Mouse (Mus musculus) layer of hippocampus, adult 2 months (tissue): ENCODE data around the gene 1110002E22Rik. TPM values are rescaled to one million over a fixed set of nuclear protein-coding genes. Genes with fewer than 3 reads are reported as not detected.

Source experiments
- DNase-seq, 2 experiments: peaks; one replicate each; pipeline ENCODE4 v3.0.0; 2022; ENCODE audit warnings: low spot score in 2 of 2
- H3K27ac ChIP-seq: fragments of 200-600 bp; 2 replicates; pipeline ENCODE4 v1.8.1; 2022
- H3K4me3 ChIP-seq: fragments of 200-600 bp; 2 replicates; pipeline ENCODE4 v1.8.1; 2022; ENCODE audit warnings: mild to moderate bottlenecking
- CTCF ChIP-seq: fragments of 200-600 bp; conservative IDR thresholded peaks from 2 replicates; pipeline ENCODE4 v1.8.1; 2022; ENCODE audit warnings: antibody characterized with exemption, mild to moderate bottlenecking, moderate library complexity
- total RNA-seq, 2 experiments: library from RNA; stranded (reverse); gene quantifications; 2 replicates each; pipeline ENCODE4 v1.2.3; 2021

1110002E22Rik gene
- total RNA-seq, 2 experiments from 2014 or later: 2.2 to 2.5 TPM

- no peak for DNase-seq
- Histone ChIP-seq H3K27ac (peak overlapping the region; percentile 76), H3K4me3 (peak overlapping the region; percentile 15; the same call in 1 of the 2 replicates)
- TF ChIP-seq CTCF: no peak
These were observed 5.1 kb downstream of the 1110002E22Rik start for GRCm38 (mm10) chr3:138069756-138070511.

- peak overlapping the region; percentile 76; the same call in 1 of the 2 replicates for H3K27ac ChIP-seq
- H3K4me3 ChIP-seq: no peak overlapping the region
- DNase-seq: no peak
- TF ChIP-seq CTCF: no peak
These were observed 6.2 kb downstream of the 1110002E22Rik start for GRCm38 (mm10) chr3:138071004-138071403.

- no peak for DNase-seq
- TF ChIP-seq CTCF: no peak
- Histone ChIP-seq H3K27ac (no peak overlapping the region), H3K4me3 (peak overlapping the region; percentile 11; the same call in 1 of the 2 replicates)
These were observed 6.7 kb downstream of the 1110002E22Rik start for GRCm38 (mm10) chr3:138071476-138072073.

GRCm38 (mm10) chr3:138074214-138074613, 9.4 kb downstream of the 1110002E22Rik start:
- no peak for TF ChIP-seq CTCF
- no peak for DNase-seq
- Histone ChIP-seq H3K4me3 (no peak overlapping the region), H3K27ac (no peak overlapping the region)

- no peak for DNase-seq
- no peak overlapping the region for H3K4me3 ChIP-seq
- no peak overlapping the region for H3K27ac ChIP-seq
- no peak for TF ChIP-seq CTCF
These were observed 10.4 kb downstream of the 1110002E22Rik start for GRCm38 (mm10) chr3:138075209-138075608.

- Histone ChIP-seq H3K27ac (peak overlapping the region; percentile 75), H3K4me3 (peak overlapping the region; percentile 2; the same call in 1 of the 2 replicates)
- DNase-seq: no peak
- TF ChIP-seq CTCF: no peak
These were observed 12.9 kb downstream of the 1110002E22Rik start for GRCm38 (mm10) chr3:138077476-138078340.

GRCm38 (mm10) chr3:138078701-138079100, 13.8 kb downstream of the 1110002E22Rik start:
- no peak for DNase-seq
- no peak for TF ChIP-seq CTCF
- Histone ChIP-seq H3K4me3 (no peak overlapping the region), H3K27ac (peak overlapping the region; percentile 75)

- H3K27ac ChIP-seq: 0 out of 2 replicates have a peak overlapping the region, but pooled peaks have one; percentile 28
- DNase-seq: peak in 1 of 2 experiments; percentile 61
- no peak for TF ChIP-seq CTCF
- H3K4me3 ChIP-seq: no peak overlapping the region
These were observed 18.3 kb downstream of the 1110002E22Rik start for GRCm38 (mm10) chr3:138083073-138083637.

- Histone ChIP-seq H3K4me3 (no peak overlapping the region), H3K27ac (no peak overlapping the region)
- TF ChIP-seq CTCF: no peak
- DNase-seq: no peak
These were observed 19.0 kb downstream of the 1110002E22Rik start for GRCm38 (mm10) chr3:138083896-138084295.

- peak overlapping the region; percentile 86 for H3K27ac ChIP-seq
- DNase-seq: peak; percentile 61 to 81
- no peak for TF ChIP-seq CTCF
- 0 out of 2 replicates have a peak overlapping the region, but pooled peaks have one; percentile 9 for H3K4me3 ChIP-seq
These were observed 30.4 kb downstream of the 1110002E22Rik start for GRCm38 (mm10) chr3:138095301-138095700.

- Histone ChIP-seq H3K27ac (peak overlapping the region; percentile 86), H3K4me3 (0 out of 2 replicates have a peak overlapping the region, but pooled peaks have one; percentile 9)
- no peak for DNase-seq
- TF ChIP-seq CTCF: no peak
These were observed 30.9 kb downstream of the 1110002E22Rik start for GRCm38 (mm10) chr3:138095718-138096117.

- no peak for TF ChIP-seq CTCF
- DNase-seq: no peak
- H3K27ac ChIP-seq: peak overlapping the region; percentile 86; the same call in 1 of the 2 replicates
- H3K4me3 ChIP-seq: no peak overlapping the region
These were observed 31.6 kb downstream of the 1110002E22Rik start for GRCm38 (mm10) chr3:138096263-138097028.
